In genomic region chr19:43616889-43617288, GRCm38 (mm10) we compare ENCODE assay signal across 9 mouse cellular contexts. TPM values are rescaled to one million over a fixed set of nuclear protein-coding genes. Genes with fewer than 3 reads are reported as not detected.
DNase-seq lines count a peak whose midpoint lies in the region; ATAC-seq and TF ChIP-seq lines count a peak whose summit lies in the region.
"Had no signal": no experiment of that assay in that cellular context is flagged by ENCODE, and none has a peak within 500 bp of the region (broad histone marks: within the 10 kb centered on the region; RNA-seq: fewer than 3 reads in every experiment).

No protein-coding gene starts in this region.

- no peak overlapping the region for H3K9ac ChIP-seq in hindbrain, embryonic 14.5 days
- no peak overlapping the region for H3K9ac ChIP-seq in midbrain, embryonic 16.5 days (ENCODE audit: low read depth, low read length)

- TF ChIP-seq CTCF in left cerebral cortex, adult 2 months (IDR thresholded peaks at IDR 0.05), result no peak

- H3K27me3 ChIP-seq in embryonic facial prominence, embryonic 10.5 days (replicated peaks; ENCODE audit: low read depth, poor library complexity, severe bottlenecking), result peaks cover 100% of the 10 kb centered on the region
- H3K27me3 ChIP-seq in hindbrain, embryonic 14.5 days (ENCODE audit: control insufficient read depth, insufficient read depth, low read length), result peaks cover 91% of the 10 kb centered on the region
- H3K27me3 ChIP-seq in midbrain, embryonic 16.5 days (ENCODE audit: control insufficient read depth, insufficient read depth, low read depth, low read length), result peaks cover 55% of the 10 kb centered on the region

- H3K4me2 ChIP-seq in hindbrain, embryonic 14.5 days (replicated peaks), result peak overlapping the region; percentile 45
- H3K4me2 ChIP-seq in midbrain, embryonic 16.5 days (ENCODE audit: low read length), result peak overlapping the region; percentile 47

- no peaks in the 10 kb centered on the region for H3K9me3 ChIP-seq in embryonic facial prominence, embryonic 10.5 days
- H3K9me3 ChIP-seq in hindbrain, embryonic 14.5 days (ENCODE audit: control insufficient read depth, low read length), result no peaks in the 10 kb centered on the region
- H3K9me3 ChIP-seq in midbrain, embryonic 16.5 days (replicated peaks; ENCODE audit: control insufficient read depth, low read length, poor library complexity, severe bottlenecking), result no peaks in the 10 kb centered on the region

- no peaks in the 10 kb centered on the region for H3K36me3 ChIP-seq in embryonic facial prominence, embryonic 10.5 days (replicated peaks)
- H3K36me3 ChIP-seq in hindbrain, embryonic 14.5 days (replicated peaks; ENCODE audit: control insufficient read depth, insufficient read depth), result no peaks in the 10 kb centered on the region
- no peaks in the 10 kb centered on the region for H3K36me3 ChIP-seq in midbrain, embryonic 16.5 days (ENCODE audit: control insufficient read depth, insufficient read depth, low read length)

- WGBS in embryonic facial prominence, embryonic 10.5 days, result under 1% methylated on average over 12 of the region's 12 CpGs
- 2% methylated on average over 12 of the region's 12 CpGs for WGBS in hindbrain, embryonic 14.5 days
- WGBS in midbrain, embryonic 16.5 days, result 0% methylated on average over 12 of the region's 12 CpGs

- ATAC-seq in hindbrain, embryonic 14.5 days (ENCODE audit: low FRiP score), result no peak
- 0 out of 2 replicates have a peak, but pooled peaks have one; percentile 13 for ATAC-seq in midbrain, embryonic 16.5 days
- no peak for ATAC-seq in CD4-positive, CD25-positive, alpha-beta regulatory T cell, adult 4 months

- peak; percentile 86 for DNase-seq in heart, adult 11 months
- DNase-seq in heart, adult 9 months (ENCODE audit: low spot score in 2 of 2), result no peak
- no peak for DNase-seq in embryonic facial prominence, embryonic 10.5 days (ENCODE audit: low spot score)
- no peak for DNase-seq in hindbrain, embryonic 14.5 days (ENCODE audit: low spot score)
- no peak for DNase-seq in left cerebral cortex, adult 2 months (ENCODE audit: extremely low spot score in 1 of 2, low spot score in 2 of 2)
- DNase-seq in frontal cortex, adult 2 months (ENCODE audit: extremely low spot score in 1 of 2, low spot score in 1 of 2), result no peak

- H3K4me1 ChIP-seq in embryonic facial prominence, embryonic 10.5 days, result peaks cover 44% of the 10 kb centered on the region
- peaks cover 7% of the 10 kb centered on the region; the same call in 1 of the 2 replicates for H3K4me1 ChIP-seq in hindbrain, embryonic 14.5 days (replicated peaks; ENCODE audit: control insufficient read depth, insufficient read depth, low read length)
- H3K4me1 ChIP-seq in midbrain, embryonic 16.5 days (ENCODE audit: control insufficient read depth, insufficient read depth, low read length), result peaks cover 7% of the 10 kb centered on the region; the same call in 1 of the 2 replicates

- intact Hi-C loops in left cerebral cortex, adult 2 months (cut with DNase I), result loop anchor here (5.0 kb wide), 1 partner anchor 45 kb away; no protein-coding TSS in a partner anchor

- H3K4me3 ChIP-seq in embryonic facial prominence, embryonic 10.5 days, result peak overlapping the region; percentile 58
- 0 out of 2 replicates have a peak overlapping the region, but pooled peaks have one; percentile 15 for H3K4me3 ChIP-seq in hindbrain, embryonic 14.5 days (replicated peaks; ENCODE audit: low read length)
- H3K4me3 ChIP-seq in midbrain, embryonic 16.5 days (ENCODE audit: low read depth, low read length), result peak overlapping the region; percentile 27; the same call in 1 of the 2 replicates
- H3K4me3 ChIP-seq in left cerebral cortex, adult 2 months, result no peak overlapping the region

- peak overlapping the region; percentile 78 for H3K27ac ChIP-seq in embryonic facial prominence, embryonic 10.5 days (replicated peaks)
- no peak overlapping the region for H3K27ac ChIP-seq in hindbrain, embryonic 14.5 days
- no peak overlapping the region for H3K27ac ChIP-seq in midbrain, embryonic 16.5 days (ENCODE audit: low read length)
- no peak overlapping the region for H3K27ac ChIP-seq in left cerebral cortex, adult 2 months
- H3K27ac ChIP-seq: macrophage had no signal

RNA-seq across cellular contexts. Expression of gene Nkx2-3, which starts 4.8 kb away (rescaled TPM):
- 3.7 and 4.1 TPM in 2 replicates for polyA plus RNA-seq in embryonic facial prominence, embryonic 10.5 days (2016; fragmentation: Nextera tagmentation; extraction: Ambion mirVana)
- polyA plus RNA-seq in hindbrain, embryonic 14.5 days (2014; fragmentation: Nextera tagmentation; extraction: Ambion mirVana), result not detected in 2 replicates
- 0.51 and 0.55 TPM in 2 replicates for polyA plus RNA-seq in midbrain, embryonic 16.5 days (2015; fragmentation: Nextera tagmentation; extraction: Ambion mirVana)
- not detected for polyA plus RNA-seq in CD4-positive, CD25-positive, alpha-beta regulatory T cell, adult 4 months (2017; shearing (Covaris generic))
- not detected for total RNA-seq in left cerebral cortex, adult 2 months (2021)
- 0.04 TPM in 1 of 2 replicates, not detected in the other for polyA plus RNA-seq in frontal cortex, adult 2 months (2012; rRNA removed)
- polyA plus RNA-seq: macrophage had no signal

RNA-seq across cellular contexts. Expression of gene Slc25a28, which starts 57.8 kb away (rescaled TPM):
- polyA plus RNA-seq in embryonic facial prominence, embryonic 10.5 days (2016; fragmentation: Nextera tagmentation; extraction: Ambion mirVana), result 10.3 and 10.9 TPM in 2 replicates
- polyA plus RNA-seq in hindbrain, embryonic 14.5 days (2014; fragmentation: Nextera tagmentation; extraction: Ambion mirVana), result 14.2 and 14.9 TPM in 2 replicates
- 12.8 and 14.1 TPM in 2 replicates for polyA plus RNA-seq in midbrain, embryonic 16.5 days (2015; fragmentation: Nextera tagmentation; extraction: Ambion mirVana)
- 10 to 100 TPM in 1 of 2 experiments, 1 to 10 TPM in 1; 9.8 to 12.6 TPM for polyA plus RNA-seq in CD4-positive, CD25-positive, alpha-beta regulatory T cell, adult 4 months (2017; shearing (Covaris generic))
- total RNA-seq in left cerebral cortex, adult 2 months (2021), result 10 to 100 TPM; 43.3 to 46.3 TPM
- 101 and 102 TPM in 2 replicates for polyA plus RNA-seq in frontal cortex, adult 2 months (2012; rRNA removed)
